In genomic region chr1:171269848-171270572, GRCm38 (mm10) we compare ENCODE assay signal across 8 mouse cellular contexts. TPM values are rescaled to one million over a fixed set of nuclear protein-coding genes. Genes with fewer than 3 reads are reported as not detected.
DNase-seq lines count a peak whose midpoint lies in the region; ATAC-seq and TF ChIP-seq lines count a peak whose summit lies in the region.

Gene B4galt3, plus strand, starts transcription at chr1:171270328.

- ATAC-seq in hindbrain, embryonic 16.5 days: peak; percentile 95

- peak within 1 kb of the TSS; percentile 83 for H3K4me3 ChIP-seq in gastrocnemius, adult 2 months
- peak within 1 kb of the TSS; percentile 73 for H3K4me3 ChIP-seq in hindbrain, embryonic 16.5 days (ENCODE audit: low read length)

- 2% methylated on average over 36 of the region's 36 CpGs for WGBS in hindbrain, embryonic 16.5 days

- peak within 1 kb of the TSS; percentile 75 for H3K4me2 ChIP-seq in hindbrain, embryonic 16.5 days (ENCODE audit: low read length)

- TF ChIP-seq CTCF in gastrocnemius, adult 2 months (IDR thresholded peaks at IDR 0.05): no peak

- intact Hi-C loops in gastrocnemius, adult 2 months (cut with DNase I): loop anchor here (2.0 kb wide), 1 partner anchor 17 kb away; the partner anchor contains the start of gene Usp21

- no peaks in the 10 kb centered on the region for H3K9me3 ChIP-seq in hindbrain, embryonic 16.5 days (ENCODE audit: control insufficient read depth, low read length)

- peak; percentile 95 for DNase-seq in T-cell, adult 2 months (ENCODE audit: low spot score)
- peak; percentile 92 to 95 for DNase-seq in cerebellum, postnatal 4 days (ENCODE audit: low spot score in 2 of 2)
- DNase-seq in gastrocnemius, adult 2 months: peak; percentile 97
- peak; percentile 89 for DNase-seq in left cerebral cortex, adult 11 months (ENCODE audit: low spot score)
- DNase-seq in lung, postnatal 36 days: peak; percentile 98
- peak; percentile 95 for DNase-seq in retina, embryonic 14.5 days (ENCODE audit: low spot score)
- DNase-seq in thymus, postnatal 36 days: peak; percentile 98 to 99

- peak within 1 kb of the TSS; percentile 92 for H3K27ac ChIP-seq in gastrocnemius, adult 2 months
- H3K27ac ChIP-seq in hindbrain, embryonic 16.5 days (ENCODE audit: low read depth, low read length): peak within 1 kb of the TSS; percentile 65

- peaks cover 12% of the 10 kb centered on the region for H3K4me1 ChIP-seq in hindbrain, embryonic 16.5 days (ENCODE audit: control insufficient read depth, insufficient read depth, low read depth, low read length)

- H3K9ac ChIP-seq in hindbrain, embryonic 16.5 days (ENCODE audit: low read depth, low read length): peak within 1 kb of the TSS; percentile 81

- peaks cover 15% of the 10 kb centered on the region for H3K36me3 ChIP-seq in hindbrain, embryonic 16.5 days (ENCODE audit: control insufficient read depth, insufficient read depth, low read length)

- H3K27me3 ChIP-seq in hindbrain, embryonic 16.5 days (replicated peaks; ENCODE audit: control insufficient read depth, insufficient read depth, low read length): no peaks in the 10 kb centered on the region

RNA-seq across cellular contexts. Expression of gene B4galt3, which starts in this region (rescaled TPM):
- 10 to 100 TPM; 12.1 to 12.5 TPM for total RNA-seq in gastrocnemius, adult 2 months (2021)
- polyA plus RNA-seq in hindbrain, embryonic 16.5 days (2015; fragmentation: Nextera tagmentation; extraction: Ambion mirVana): 101 and 106 TPM in 2 replicates

Comparison
In these comparisons a context has a peak if more than half of its experiments do, and no peak if none do; other contexts are left out.
1. Peak in every context shown above with its lines: DNase-seq, ATAC-seq, H3K4me3 ChIP-seq and H3K27ac ChIP-seq.